Mouse (Mus musculus): ENCODE data around the gene Pax2.

GRCm38 (mm10) chr19:44818676-44819075, 62.8 kb downstream of the Pax2 start:
- TF ChIP-seq POLR2A (IDR thresholded peaks at IDR 0.05; ENCODE audit: borderline replicate concordance, extremely low read depth, insufficient read depth, insufficient read length, poor library complexity, severe bottlenecking) (no peak), CTCF (IDR thresholded peaks at IDR 0.05; ENCODE audit: borderline replicate concordance, extremely low read depth, insufficient read depth, insufficient read length) (no peak)
